Mouse (Mus musculus) MEL (cell line): ENCODE results near the gene Hnrnpl. TPM values are rescaled to one million over a fixed set of nuclear protein-coding genes. Genes with fewer than 3 reads are reported as not detected.

Source experiments
- DNase-seq: peaks from one replicate; pipeline ENCODE4 v3.0.0; 2011; ENCODE audit warnings: low read depth, low spot score
- H3K27ac ChIP-seq: 2 replicates; pipeline ENCODE4 v1.5.1; 2012; ENCODE audit warnings: low read depth, mild to moderate bottlenecking, control low read depth, low read length, moderate library complexity; ENCODE audit not compliant: control insufficient read depth
- H3K27me3 ChIP-seq, 2 experiments: fragments of 150-350 bp in 1 of 2; sonication (generic) in 1 of 2; 2 replicates each; pipeline ENCODE4 v1.6.1; 2012; ENCODE audit warnings: low read length in 2 of 2, mild to moderate bottlenecking in 2 of 2, improper control_type of control experiment in 1 of 2, moderate library complexity in 1 of 2; ENCODE audit not compliant: insufficient read depth in 2 of 2, control insufficient read depth in 1 of 2
- H3K36me3 ChIP-seq, 2 experiments: 2 replicates each; pipeline ENCODE4 v1.6.1; 2012 to 2014; ENCODE audit warnings: low read length in 2 of 2, improper control_type of control experiment in 1 of 2, inconsistent platforms in 1 of 2, mild to moderate bottlenecking in 1 of 2; ENCODE audit not compliant: insufficient read depth in 2 of 2, control insufficient read depth in 1 of 2
- H3K4me1 ChIP-seq, 2 experiments: fragments of 150-350 bp in 1 of 2; sonication (generic) in 1 of 2; 2 replicates each; pipeline ENCODE4 v1.6.1; 2012; ENCODE audit warnings: low read length in 2 of 2, improper control_type of control experiment in 1 of 2, mild to moderate bottlenecking in 1 of 2; ENCODE audit not compliant: insufficient read depth in 2 of 2, control insufficient read depth in 1 of 2
- H3K4me3 ChIP-seq, 2 experiments: fragments of 150-350 bp in 1 of 2; sonication (generic) in 1 of 2; 2 replicates each; pipeline ENCODE4 v1.5.1; 2012; ENCODE audit warnings: low read depth in 2 of 2, low read length in 2 of 2, mild to moderate bottlenecking in 2 of 2, moderate library complexity in 2 of 2, control low read depth in 1 of 2, improper control_type of control experiment in 1 of 2; ENCODE audit not compliant: control insufficient read depth in 1 of 2, insufficient read depth in 1 of 2
- H3K79me2 ChIP-seq: 2 replicates; pipeline ENCODE4 v1.6.1; 2012; ENCODE audit warnings: mild to moderate bottlenecking, low read length, moderate library complexity; ENCODE audit not compliant: control insufficient read depth, poor library complexity, insufficient read depth
- H3K9ac ChIP-seq: 2 replicates; pipeline ENCODE4 v1.6.1; 2012; ENCODE audit warnings: low read depth, mild to moderate bottlenecking, control low read depth, low read length, moderate library complexity; ENCODE audit not compliant: control insufficient read depth, poor library complexity, severe bottlenecking
- H3K9me3 ChIP-seq: fragments of 150-350 bp; sonication (generic); replicated peaks from 2 replicates; pipeline ENCODE4 v1.6.1; 2012; ENCODE audit warnings: mild to moderate bottlenecking, low read length, improper control_type of control experiment, moderate library complexity; ENCODE audit not compliant: insufficient read depth
- CHD1 ChIP-seq: IDR thresholded peaks from 2 replicates; pipeline ENCODE4 v1.6.1; 2012; ENCODE audit warnings: low read depth, mild to moderate bottlenecking, inconsistent platforms, low read length, improper control_type of control experiment
- CTCF ChIP-seq, 3 experiments: IDR thresholded peaks in 2 of 3; conservative IDR thresholded peaks in 1 of 3; 2 replicates each; pipeline ENCODE4 v1.5.1; 2011 to 2012; ENCODE audit warnings: low read length in 3 of 3, low read depth in 2 of 3, mild to moderate bottlenecking in 2 of 3, improper control_type of control experiment in 1 of 3, inconsistent platforms in 1 of 3, mixed read lengths in 1 of 3, moderate library complexity in 1 of 3; ENCODE audit not compliant: control insufficient read depth in 1 of 3, insufficient read depth in 1 of 3, poor library complexity in 1 of 3, severe bottlenecking in 1 of 3
- E2F4 ChIP-seq: IDR thresholded peaks from 2 replicates; pipeline ENCODE4 v1.6.1; 2011; ENCODE audit warnings: low read depth, low read length, improper control_type of control experiment, borderline replicate concordance
- ETS1 ChIP-seq: IDR thresholded peaks from 2 replicates; pipeline ENCODE4 v1.6.1; 2012; ENCODE audit warnings: low read depth, mild to moderate bottlenecking, inconsistent platforms, low read length, improper control_type of control experiment, moderate library complexity
- MAZ ChIP-seq: IDR thresholded peaks from 2 replicates; pipeline ENCODE4 v1.6.1; 2012; ENCODE audit warnings: low read depth, mild to moderate bottlenecking, inconsistent platforms, low read length, improper control_type of control experiment
- MYB ChIP-seq: IDR thresholded peaks from 2 replicates; pipeline ENCODE4 v1.6.1; 2011; ENCODE audit warnings: mild to moderate bottlenecking, low read depth, low read length, improper control_type of control experiment
- NELFE ChIP-seq: IDR thresholded peaks from 2 replicates; pipeline ENCODE4 v1.6.1; 2011; ENCODE audit warnings: low read depth, low read length, improper control_type of control experiment
- POLR2A ChIP-seq, 2 experiments: IDR thresholded peaks; 2 replicates each; pipeline ENCODE4 v1.6.1; 2011 to 2012; ENCODE audit warnings: low read length in 2 of 2, mild to moderate bottlenecking in 2 of 2, control low read depth in 1 of 2, improper control_type of control experiment in 1 of 2, low read depth in 1 of 2, moderate library complexity in 1 of 2; ENCODE audit not compliant: control insufficient read depth in 1 of 2, insufficient read depth in 1 of 2, poor library complexity in 1 of 2
- POLR2AphosphoS2 ChIP-seq: IDR thresholded peaks from 2 replicates; pipeline ENCODE4 v1.6.1; 2011; ENCODE audit warnings: low read length, improper control_type of control experiment
- SIN3A ChIP-seq: IDR thresholded peaks from 2 replicates; pipeline ENCODE4 v1.6.1; 2012; ENCODE audit warnings: low read length, improper control_type of control experiment, inconsistent platforms
- SMC3 ChIP-seq: IDR thresholded peaks from 2 replicates; pipeline ENCODE4 v1.6.1; 2011; ENCODE audit warnings: low read depth, low read length, improper control_type of control experiment
- UBTF ChIP-seq: IDR thresholded peaks from 2 replicates; pipeline ENCODE4 v1.6.1; 2012; ENCODE audit warnings: low read depth, mild to moderate bottlenecking, inconsistent platforms, low read length, improper control_type of control experiment, moderate library complexity, borderline replicate concordance; ENCODE audit not compliant: insufficient read depth
- ZNF384 ChIP-seq: IDR thresholded peaks from 2 replicates; pipeline ENCODE4 v1.6.1; 2012; ENCODE audit warnings: low read depth, mild to moderate bottlenecking, inconsistent platforms, low read length, improper control_type of control experiment
- polyA plus RNA-seq, 2 experiments: library from polyadenylated mRNA; stranded (reverse) in 1 of 2; unstranded in 1 of 2; fragments of >175 nt in 1 of 2; fragments of >200 nt in 1 of 2; gene quantifications; 2 replicates each; pipeline versions ENCODE4 v1.2.1 to v1.2.4; 2012; ENCODE audit warnings: low replicate concordance in 2 of 2, low read depth in 1 of 2; ENCODE audit not compliant: insufficient read length in 2 of 2, insufficient read depth in 1 of 2, missing spikeins in 1 of 2
- total RNA-seq: library from RNA; depleted of rRNA; stranded (reverse); fragments of 300-350 nt; gene quantifications from 2 replicates; pipeline ENCODE4 v1.2.3, GENCODE M21; 2012

Gene Hnrnpl
- total and polyA plus RNA-seq, 3 experiments, result 246 to 1,095 (median 684) TPM

- TF ChIP-seq E2F4, result peak; percentile 93; the same call in 1 of the 2 replicates
- peak; percentile 72 for TF ChIP-seq POLR2AphosphoS2
- TF ChIP-seq, all 39 proteins: peak for 20
Observed at GRCm38 (mm10) chr7:28811228-28811627, 2.9 kb downstream of the Hnrnpl start (continued).

- H3K79me2 ChIP-seq, result peaks cover 60% of the 10 kb centered on the region
- H3K4me3 ChIP-seq, result peak overlapping the region; percentile 42 to 65
- H3K36me3 ChIP-seq, result peaks cover 28 to 50% of the 10 kb centered on the region in 2 experiments
- H3K27ac ChIP-seq, result peak overlapping the region; percentile 70
- H3K9ac ChIP-seq, result peak overlapping the region; percentile 71
- H3K27me3 ChIP-seq, result no peaks in the 10 kb centered on the region
- H3K4me1 ChIP-seq, result peaks cover 11 to 55% of the 10 kb centered on the region in 2 experiments
- TF ChIP-seq SIN3A (peak; percentile 27), CHD1 (peak; percentile 91), SMC3 (no peak), CTCF (IDR thresholded peaks at IDR 0.05 in 2 of 3, conservative IDR thresholded peaks at IDR 0.05 in 1 of 3; ENCODE audit: control insufficient read depth in 1 of 3, insufficient read depth in 1 of 3, low read depth in 2 of 3, low read length in 3 of 3, poor library complexity in 1 of 3, severe bottlenecking in 1 of 3) (no peak), MYB (no peak), ZNF384 (no peak), UBTF (no peak)
- no peaks in the 10 kb centered on the region for H3K9me3 ChIP-seq
- DNase-seq, result peak; percentile 47
Observed at GRCm38 (mm10) chr7:28811640-28812275, 3.4 kb downstream of the Hnrnpl start.

- Histone ChIP-seq H3K36me3 (peaks cover 35 to 57% of the 10 kb centered on the region in 2 experiments), H3K27ac (peak overlapping the region; percentile 70), H3K4me1 (peaks cover 16 to 59% of the 10 kb centered on the region in 2 experiments), H3K9ac (peak overlapping the region; percentile 71), H3K4me3 (peak overlapping the region; percentile 42 to 65), H3K9me3 (no peaks in the 10 kb centered on the region), H3K79me2 (peaks cover 64% of the 10 kb centered on the region), H3K27me3 (no peaks in the 10 kb centered on the region)
- no peak for TF ChIP-seq POLR2AphosphoS2
- 0 out of 4 replicates have a peak, but pooled peaks of 1 of the 2 experiments have one; percentile 19 for TF ChIP-seq POLR2A (IDR thresholded peaks at IDR 0.05; ENCODE audit: control insufficient read depth in 1 of 2, insufficient read depth in 1 of 2, low read depth in 1 of 2, low read length in 2 of 2, poor library complexity in 1 of 2)
- TF ChIP-seq NELFE, result no peak
- TF ChIP-seq CHD1, result no peak
- TF ChIP-seq MAZ, result no peak
- no peak for TF ChIP-seq ETS1
- DNase-seq, result no peak
Observed at GRCm38 (mm10) chr7:28812436-28812835, 4.1 kb downstream of the Hnrnpl start.
